Mouse (Mus musculus): ENCODE results near the gene Gm5890.
"Not testable (repeated sequence)": the region's sequence is repeated elsewhere in the genome, so short reads cannot be mapped to it uniquely, and the experiment has no call there.

Gene Gm5890

GRCm38 (mm10) chr7:20262734-20263133, at the start of gene Gm5890:
Gm5890 (minus strand) TSS chr7:20262834.
- not testable (repeated sequence) for DNase-seq (ENCODE audit: low spot score)

DNA sequence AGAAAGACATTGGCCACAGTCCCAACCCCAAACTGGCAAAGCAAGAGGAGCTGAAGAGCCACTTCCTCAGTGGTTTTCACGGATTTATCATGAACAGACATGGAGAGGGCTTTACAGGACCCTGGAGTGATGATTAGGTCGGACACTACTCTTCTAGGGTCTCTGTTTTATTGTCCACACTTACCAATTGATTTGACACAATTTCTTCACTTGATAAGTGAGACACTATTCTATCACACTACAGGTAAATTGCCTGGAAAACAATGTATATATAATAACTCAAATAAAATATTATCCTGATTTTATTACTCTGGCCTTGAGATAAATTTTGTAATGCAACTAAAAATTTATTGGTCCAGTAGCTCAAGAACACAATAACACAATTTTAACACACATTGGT, 28.9 kb downstream of the Gm5890 start, which contains the start of gene Gm4498:
TSS of gene Gm4498 (minus strand) at position 101 of the 400 bp plus-strand sequence.
- not testable (repeated sequence) for DNase-seq (ENCODE audit: low spot score)

Data from testis, postnatal 10 days (tissue).